Mouse (Mus musculus) thymus, postnatal 14 days (tissue): Measurements from ENCODE around the gene Olfr1201.

Source experiments
- DNase-seq: peaks from one replicate; pipeline ENCODE4 v3.0.0; 2021

Gene Olfr1201

GRCm38 (mm10) chr2:88792736-88793135 lies at the start of gene Olfr1201:
Gene Olfr1201 (plus strand): TSS chr2:88793036.
- no peak for DNase-seq

- DNase-seq: no peak
Measured at GRCm38 (mm10) chr2:88743379-88743778, 49.5 kb upstream of the Olfr1201 start.

GRCm38 (mm10) chr2:88751270-88751669 lies 41.6 kb upstream of the Olfr1201 start, which contains the start of gene Olfr1198:
Gene Olfr1198 (minus strand): TSS chr2:88751370.
- no peak for DNase-seq

GRCm38 (mm10) chr2:88760369-88760768 lies 32.5 kb upstream of the Olfr1201 start, which contains the start of gene Olfr1199:
Gene Olfr1199 (minus strand): TSS chr2:88760469.
- no peak for DNase-seq

- no peak for DNase-seq
Measured at GRCm38 (mm10) chr2:88770388-88770787, 22.4 kb upstream of the Olfr1201 start, which contains the start of gene Olfr1200. Gene Olfr1200 (minus strand): TSS chr2:88770488.

GRCm38 (mm10) chr2:88814196-88814595 lies 21.4 kb downstream of the Olfr1201 start, which contains the start of gene Olfr1202:
Gene Olfr1202 (plus strand): TSS chr2:88814496.
- DNase-seq: no peak

- DNase-seq: no peak
Measured at GRCm38 (mm10) chr2:88829437-88829836, 36.6 kb downstream of the Olfr1201 start, which contains the start of gene Olfr1205. Gene Olfr1205 (plus strand): TSS chr2:88829737.

GRCm38 (mm10) chr2:88838477-88838876 lies 45.6 kb downstream of the Olfr1201 start:
- no peak for DNase-seq
